Mouse (Mus musculus) bone marrow, adult 2 months (tissue): ENCODE results near the gene Mtmr3. TPM values are rescaled to one million over a fixed set of nuclear protein-coding genes. Genes with fewer than 3 reads are reported as not detected.

ENCODE experiments used
- H3K27ac ChIP-seq: fragments of 200-500 bp; 2 replicates; pipeline ENCODE4 v1.5.1; 2012; ENCODE audit warnings: low read depth, mild to moderate bottlenecking, control low read depth, inconsistent platforms, low read length; ENCODE audit not compliant: control insufficient read depth, poor library complexity, insufficient read depth
- H3K4me1 ChIP-seq: fragments of 200-500 bp; 2 replicates; pipeline ENCODE4 v1.6.1; 2011; ENCODE audit warnings: low read length; ENCODE audit not compliant: control insufficient read depth, insufficient read depth
- H3K4me3 ChIP-seq: fragments of 200-500 bp; replicated peaks from 2 replicates; pipeline ENCODE3; 2011; ENCODE audit warnings: mild to moderate bottlenecking, low read depth, low read length, control low read depth; ENCODE audit not compliant: control insufficient read depth
- CTCF ChIP-seq: fragments of 200-500 bp; IDR thresholded peaks from 2 replicates; pipeline ENCODE4 v1.5.1; 2011; ENCODE audit warnings: low read length, control low read depth; ENCODE audit not compliant: control insufficient read depth, insufficient read depth
- POLR2A ChIP-seq: fragments of 200-500 bp; IDR thresholded peaks from 2 replicates; pipeline ENCODE4 v1.6.1; 2011; ENCODE audit warnings: low read depth, mild to moderate bottlenecking, control low read depth, low read length, borderline replicate concordance; ENCODE audit not compliant: control insufficient read depth
- WGBS: fragments of 180-500 bp; shearing (Covaris S2); methylation state at CpG from one replicate; pipeline ENCODE4 v1.1.7; 2018; 5-methylcytosine and 5-hydroxymethylcytosine counted together
- polyA plus RNA-seq: library from polyadenylated mRNA; stranded (reverse); fragments of >200 nt; gene quantifications from 2 replicates; pipeline ENCODE4 v1.2.4, GENCODE M21; 2011; ENCODE audit warnings: low replicate concordance; ENCODE audit not compliant: missing spikeins, insufficient read depth, insufficient read length

Mtmr3 gene
- polyA plus RNA-seq, 1 experiment = 49.6 TPM

DNA sequence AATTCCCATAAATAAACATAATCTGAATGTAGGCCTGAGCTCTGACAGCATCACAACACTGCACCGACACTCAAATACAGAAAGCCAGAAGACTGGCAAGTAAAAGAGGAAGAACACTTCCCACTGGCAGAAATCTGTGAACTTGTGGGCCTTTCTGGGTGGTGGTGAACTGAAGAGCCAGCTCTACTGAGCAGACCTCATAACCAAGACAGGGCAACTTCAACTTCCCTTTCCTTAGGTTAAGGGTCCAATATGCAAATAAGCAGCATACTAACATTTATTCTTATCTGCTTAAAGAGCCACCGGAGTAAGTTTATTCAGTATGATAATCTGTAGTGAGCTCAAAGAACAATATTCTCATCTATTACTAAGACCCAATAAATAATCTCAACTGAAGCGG is 67.5 kb downstream of the Mtmr3 start:
- TF ChIP-seq CTCF (no peak), POLR2A (no peak)
- Histone ChIP-seq H3K4me3 (no peak overlapping the region), H3K4me1 (no peaks in the 10 kb centered on the region; the same call in 1 of the 2 replicates), H3K27ac (no peak overlapping the region)
- 39% methylated on average over 3 of the region's 3 CpGs for WGBS

DNA sequence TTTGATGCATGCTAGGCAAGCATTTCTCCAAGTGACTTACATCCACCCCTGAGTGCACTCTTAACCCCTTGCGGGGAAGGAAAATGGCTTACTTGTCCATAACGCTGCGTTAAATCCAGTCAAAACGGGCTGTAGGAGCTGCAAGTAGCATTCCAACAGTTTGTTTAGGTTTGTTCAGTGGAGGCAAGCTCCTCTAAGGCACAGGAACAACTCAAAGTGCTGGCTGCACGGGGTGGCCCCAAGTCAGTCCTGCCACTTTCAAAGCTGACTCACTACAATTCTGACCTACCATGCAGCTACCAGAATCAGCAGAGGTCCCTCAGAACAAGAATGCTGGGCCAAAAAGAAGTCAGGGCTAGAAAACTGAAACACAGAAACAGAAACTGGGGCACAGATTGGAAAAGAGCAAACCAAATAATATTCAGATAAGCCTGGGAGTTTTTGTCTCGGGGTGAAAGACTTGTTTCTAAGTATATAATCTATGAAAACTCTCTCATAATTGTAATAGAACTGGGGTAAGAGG is 72.5 kb downstream of the Mtmr3 start:
- H3K4me3 ChIP-seq = no peak overlapping the region
- H3K4me1 ChIP-seq = no peaks in the 10 kb centered on the region; the same call in 1 of the 2 replicates
- no peak overlapping the region for H3K27ac ChIP-seq
- WGBS = 88% methylated on average over 6 of the region's 6 CpGs
- TF ChIP-seq CTCF (no peak), POLR2A (no peak)

DNA sequence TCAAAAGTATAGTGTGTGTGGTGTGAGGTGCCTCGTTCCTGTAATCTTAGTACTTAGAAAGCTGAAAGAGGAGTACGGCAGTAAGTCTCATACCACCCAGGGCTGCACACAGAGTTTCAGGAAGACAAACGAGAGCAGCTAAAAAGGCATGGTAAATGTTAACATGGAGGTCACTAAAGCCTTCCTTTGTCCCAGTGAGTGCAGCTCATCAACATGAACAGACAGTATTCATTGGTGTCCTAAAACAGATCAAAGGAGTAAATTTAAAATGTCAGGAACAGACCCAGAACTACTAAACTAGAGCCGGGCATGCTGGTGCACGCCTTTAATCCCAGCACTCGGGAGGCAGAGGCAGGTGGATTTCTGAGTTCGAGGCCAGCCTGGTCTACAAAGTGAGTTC is 75.7 kb downstream of the Mtmr3 start:
- no peaks in the 10 kb centered on the region for H3K4me1 ChIP-seq
- TF ChIP-seq POLR2A (no peak), CTCF (no peak)
- H3K4me3 ChIP-seq = no peak overlapping the region
- H3K27ac ChIP-seq = no peak overlapping the region
- 88% methylated on average over 7 of the region's 7 CpGs for WGBS

DNA sequence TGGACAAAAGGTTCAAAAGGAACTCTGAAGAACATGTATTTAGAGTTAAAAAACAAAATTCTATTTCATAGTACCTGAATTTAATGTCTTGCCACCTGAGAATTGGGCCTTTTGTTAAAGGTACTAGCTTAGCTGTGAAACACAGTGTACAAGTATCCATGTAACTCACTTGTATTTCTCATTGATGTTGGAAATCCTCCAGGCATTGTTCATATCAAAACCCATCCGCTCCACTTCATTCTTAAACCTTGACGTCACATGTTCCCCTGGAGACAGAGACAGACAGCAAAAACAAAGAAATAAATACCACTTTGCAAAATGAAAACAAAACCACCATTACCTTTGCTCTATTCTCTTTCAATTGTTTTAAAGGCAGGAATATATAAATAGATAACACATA is 87.2 kb downstream of the Mtmr3 start:
- H3K27ac ChIP-seq = no peak overlapping the region
- WGBS = 91% methylated on average over 2 of the region's 2 CpGs
- H3K4me1 ChIP-seq = no peaks in the 10 kb centered on the region
- no peak for TF ChIP-seq CTCF
- TF ChIP-seq POLR2A = no peak
- no peak overlapping the region for H3K4me3 ChIP-seq

DNA sequence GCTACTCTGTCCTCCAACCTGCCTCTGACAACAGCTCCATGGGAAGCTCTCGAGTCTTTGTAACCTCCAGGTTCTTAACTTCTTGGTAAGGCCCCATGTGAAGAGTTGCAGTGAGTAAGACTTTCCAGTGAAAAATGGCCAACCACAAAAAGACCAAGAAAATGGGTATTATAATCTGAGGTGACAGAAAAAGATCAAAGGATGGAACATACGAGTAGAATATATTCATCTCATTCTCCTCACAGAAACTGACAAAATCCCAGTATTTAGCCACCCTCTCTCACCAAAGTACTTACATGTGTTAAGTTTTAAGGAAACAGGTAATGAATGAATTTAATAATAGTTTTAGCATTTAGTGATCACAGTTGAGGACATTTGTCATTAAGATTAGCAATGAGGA is 88.2 kb downstream of the Mtmr3 start:
- no peak overlapping the region for H3K27ac ChIP-seq
- no peaks in the 10 kb centered on the region for H3K4me1 ChIP-seq
- WGBS = 86% methylated on average over 2 of the region's 2 CpGs
- TF ChIP-seq POLR2A (no peak), CTCF (no peak)
- no peak overlapping the region for H3K4me3 ChIP-seq

DNA sequence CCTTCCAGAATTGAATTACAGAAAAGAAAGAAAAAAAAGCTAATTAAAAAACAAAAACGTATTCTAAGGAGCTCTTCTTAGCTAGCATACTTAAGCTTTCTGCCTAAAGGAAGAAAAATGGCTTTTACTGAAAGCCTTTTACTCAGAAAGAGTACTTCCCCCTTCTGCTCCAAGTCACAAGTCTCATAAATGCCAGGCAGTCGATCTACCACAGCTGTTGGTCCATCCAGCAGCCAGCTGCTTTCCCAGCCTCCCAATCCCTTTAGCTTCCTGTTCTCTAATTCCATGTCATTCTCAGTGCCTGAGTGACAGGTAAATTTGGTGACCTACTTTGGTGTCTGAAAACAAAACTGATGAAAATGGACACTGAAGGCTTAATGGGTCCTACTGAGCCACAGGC is 92.5 kb downstream of the Mtmr3 start:
- Histone ChIP-seq H3K4me1 (no peaks in the 10 kb centered on the region), H3K4me3 (no peak overlapping the region), H3K27ac (no peak overlapping the region)
- WGBS = 40% methylated on average over 2 of the region's 2 CpGs
- TF ChIP-seq POLR2A (no peak), CTCF (no peak)

DNA sequence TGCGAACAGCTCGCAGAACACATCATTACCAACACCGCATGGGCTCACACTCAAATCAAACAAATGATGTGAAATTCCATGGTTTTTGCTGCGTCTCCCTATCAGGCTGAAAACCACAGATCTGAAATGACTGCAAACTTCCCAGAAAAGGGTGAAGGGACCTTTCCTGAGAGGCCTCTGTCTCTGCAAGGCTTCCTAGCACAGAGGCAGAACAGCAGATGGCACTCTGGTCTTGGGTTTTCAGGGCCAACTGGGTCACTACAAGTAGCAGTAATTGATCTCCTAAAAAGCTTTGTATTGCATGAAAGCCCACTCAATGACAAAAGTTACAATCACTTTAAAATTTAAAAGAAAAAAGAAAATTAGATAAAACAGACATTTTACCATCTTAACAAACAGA is 93.8 kb downstream of the Mtmr3 start:
- 92% methylated on average over 4 of the region's 4 CpGs for whole genome bisulfite sequencing
- TF ChIP-seq CTCF = 0 out of 2 replicates have a peak, but pooled peaks have one; percentile 14
- no peak for TF ChIP-seq POLR2A

DNA sequence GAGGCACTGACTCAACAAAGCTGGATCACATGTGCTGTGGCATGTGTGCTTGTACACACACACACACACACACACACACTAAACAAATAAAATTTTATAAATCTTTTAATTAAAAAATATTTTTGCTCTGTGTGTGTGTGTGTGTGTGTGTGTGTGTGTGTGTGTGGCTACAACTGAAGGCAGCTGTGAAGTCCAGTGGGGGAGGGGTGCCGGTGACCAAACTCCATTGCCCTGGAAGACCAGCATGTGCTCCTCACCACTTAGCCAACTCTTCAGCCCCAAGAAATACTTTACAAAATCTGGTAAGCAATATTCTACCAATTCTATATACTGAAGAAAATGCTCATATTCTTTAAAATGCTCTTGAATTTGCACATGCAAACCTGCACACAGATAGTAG is 94.4 kb downstream of the Mtmr3 start:
- TF ChIP-seq CTCF = no peak
- no peak for TF ChIP-seq POLR2A
- no peak overlapping the region for H3K27ac ChIP-seq
- H3K4me3 ChIP-seq = no peak overlapping the region
- H3K4me1 ChIP-seq = no peaks in the 10 kb centered on the region
- 94% methylated on average over 1 of the region's 1 CpGs for WGBS

More for the DNA sequence above, 93.8 kb downstream of the Mtmr3 start:
- Histone ChIP-seq H3K27ac (no peak overlapping the region), H3K4me1 (no peaks in the 10 kb centered on the region), H3K4me3 (no peak overlapping the region)

DNA sequence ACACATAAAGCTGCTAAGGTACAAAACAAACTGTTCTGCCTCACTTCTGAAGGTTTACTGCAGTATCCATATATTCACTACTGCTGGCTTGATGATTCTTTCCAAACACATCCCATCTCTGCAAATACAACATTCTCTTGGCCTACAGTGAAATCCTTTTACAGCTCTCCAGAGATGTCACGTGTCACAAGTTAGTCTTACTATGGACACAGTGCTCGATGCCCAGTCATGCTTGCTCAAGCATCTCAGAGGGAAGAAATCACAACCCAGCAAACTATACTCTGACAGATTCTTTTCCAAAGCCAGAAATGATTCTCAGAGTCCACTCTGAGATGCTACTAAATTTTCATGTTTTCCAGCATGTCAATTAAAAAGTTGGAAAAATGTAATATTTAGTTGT is 95.2 kb downstream of the Mtmr3 start:
- no peak for TF ChIP-seq POLR2A
- TF ChIP-seq CTCF = no peak
- Histone ChIP-seq H3K27ac (no peak overlapping the region), H3K4me3 (no peak overlapping the region), H3K4me1 (no peaks in the 10 kb centered on the region)
- WGBS = 90% methylated on average over 2 of the region's 2 CpGs
